Mouse (Mus musculus) MEL (cell line): ENCODE measurements around the gene Fndc3b.

ENCODE experiments used
- CTCF ChIP-seq, 3 experiments: IDR thresholded peaks in 2 of 3; conservative IDR thresholded peaks in 1 of 3; 2 replicates each; pipeline ENCODE4 v1.5.1; 2011 to 2012; ENCODE audit warnings: low read length in 3 of 3, low read depth in 2 of 3, mild to moderate bottlenecking in 2 of 3, improper control_type of control experiment in 1 of 3, inconsistent platforms in 1 of 3, mixed read lengths in 1 of 3, moderate library complexity in 1 of 3; ENCODE audit not compliant: control insufficient read depth in 1 of 3, insufficient read depth in 1 of 3, poor library complexity in 1 of 3, severe bottlenecking in 1 of 3
- E2F4 ChIP-seq: IDR thresholded peaks from 2 replicates; pipeline ENCODE4 v1.6.1; 2011; ENCODE audit warnings: low read depth, low read length, improper control_type of control experiment, borderline replicate concordance
- KAT2A ChIP-seq: conservative IDR thresholded peaks from 2 replicates; pipeline ENCODE4 v1.6.1; 2012; ENCODE audit warnings: low read depth, low read length, improper control_type of control experiment, inconsistent platforms
- TCF12 ChIP-seq: IDR thresholded peaks from 2 replicates; pipeline ENCODE4 v1.6.1; 2014; ENCODE audit warnings: low read depth, mild to moderate bottlenecking, inconsistent platforms, low read length, improper control_type of control experiment, moderate library complexity
- USF1 ChIP-seq: IDR thresholded peaks from 2 replicates; pipeline ENCODE4 v1.6.1; 2014; ENCODE audit warnings: low read depth, mild to moderate bottlenecking, inconsistent platforms, low read length, improper control_type of control experiment, moderate library complexity

- TF ChIP-seq USF1 = no peak
- no peak for TF ChIP-seq KAT2A
- TF ChIP-seq TCF12 = no peak
- no peak for TF ChIP-seq E2F4
- no peak for TF ChIP-seq CTCF (IDR thresholded peaks at IDR 0.05 in 2 of 3, conservative IDR thresholded peaks at IDR 0.05 in 1 of 3; ENCODE audit: control insufficient read depth in 1 of 3, insufficient read depth in 1 of 3, low read depth in 2 of 3, low read length in 3 of 3, poor library complexity in 1 of 3, severe bottlenecking in 1 of 3)
These were observed 31.0 kb upstream of the Fndc3b start for GRCm38 (mm10) chr3:27742124-27742523.
